Mouse (Mus musculus) embryo, embryonic 11 days (tissue): ENCODE results near the gene Ilf2.

Experiments
- DNase-seq: peaks from one replicate; pipeline ENCODE4 v3.0.0-alpha.2; 2015

Ilf2 gene

DNA sequence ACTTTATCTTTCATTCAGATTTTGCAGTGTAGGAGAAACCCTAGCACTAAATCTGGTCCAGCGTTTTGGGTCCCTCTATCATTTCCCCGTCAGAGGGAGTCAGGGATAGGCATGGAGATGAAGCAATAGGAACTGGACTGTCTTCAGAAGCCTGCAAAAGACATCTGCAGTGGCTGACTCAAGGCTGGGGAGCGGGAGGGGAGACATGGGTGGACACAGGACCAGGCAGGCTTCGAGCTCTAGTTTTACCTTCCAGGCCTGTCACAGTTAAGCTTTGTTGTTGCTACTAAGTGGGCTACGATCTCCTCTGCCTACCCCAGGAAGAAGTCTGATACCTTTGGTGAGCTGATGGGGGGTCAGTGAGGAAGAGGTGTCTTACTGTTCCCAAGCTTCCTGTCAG lies 36.4 kb downstream of the Ilf2 start:
- no peak for DNase-seq

GRCm38 (mm10) chr3:90512948-90513642 lies 37.2 kb downstream of the Ilf2 start:
- no peak for DNase-seq

DNA sequence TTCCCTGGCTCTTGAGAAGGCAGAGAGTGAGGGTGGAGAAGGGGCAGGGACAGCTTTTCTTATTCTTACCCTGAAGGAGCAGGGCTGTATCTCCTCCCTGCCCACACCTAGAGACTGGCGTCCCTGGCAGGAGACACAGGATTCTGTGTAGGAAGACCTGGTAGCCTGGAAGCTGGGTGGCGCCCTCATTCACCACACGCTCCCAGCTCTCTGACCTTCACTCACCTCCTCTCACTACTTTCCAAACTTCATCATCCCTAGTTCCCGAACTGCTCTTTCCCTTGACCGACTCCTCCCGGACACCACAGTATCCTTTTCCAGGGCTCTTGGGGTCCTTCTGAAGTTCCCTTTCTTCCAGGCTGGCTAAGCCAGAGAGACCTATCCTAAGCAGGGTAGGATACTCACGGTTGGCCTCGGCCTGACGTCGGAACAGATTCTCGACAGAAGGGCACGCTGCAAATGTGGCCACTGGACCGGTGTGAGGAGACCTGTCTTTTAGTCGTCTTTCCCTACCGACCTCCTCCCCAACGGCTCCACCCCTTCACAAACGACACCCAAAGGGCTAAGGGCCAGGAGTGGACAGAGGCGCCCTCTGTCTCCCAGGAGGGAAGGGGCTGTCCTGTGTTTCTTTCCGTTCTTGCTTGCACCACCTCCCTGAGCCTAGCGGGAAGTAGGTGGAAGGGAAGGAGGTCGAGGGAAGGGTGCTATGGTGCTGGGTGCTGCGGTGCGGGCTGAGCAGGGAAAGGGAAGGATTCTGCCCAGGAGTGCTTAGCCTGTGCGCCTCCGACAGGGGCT lies 38.1 kb downstream of the Ilf2 start, which contains the start of the genes S100a1 and S100a13:
Gene S100a1 (minus strand): TSS at position 597 of the 795 bp plus-strand sequence.
Gene S100a13 (plus strand): TSS at position 640 of the 795 bp plus-strand sequence.
- DNase-seq, result peak; percentile 37

DNA sequence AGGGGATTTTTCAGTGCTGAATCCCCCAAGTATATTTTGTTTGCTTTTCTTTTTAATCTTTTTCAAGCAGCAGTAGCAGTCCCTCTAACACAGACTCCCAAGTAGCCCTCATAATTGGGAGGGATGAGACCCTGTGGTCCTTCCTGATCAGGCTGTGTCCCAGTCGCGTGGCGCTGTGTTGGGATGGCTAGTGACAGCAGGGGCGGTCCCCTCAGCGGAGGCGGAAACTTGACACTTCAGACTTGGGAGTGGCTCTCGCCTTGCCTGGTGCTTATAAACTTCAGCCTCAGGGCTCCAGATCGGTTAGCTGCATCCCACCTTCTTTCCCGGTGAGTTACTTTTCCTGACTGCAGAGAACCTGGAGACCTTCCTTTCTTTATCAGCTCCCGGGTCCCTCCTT lies 38.8 kb downstream of the Ilf2 start:
- peak; percentile 84 for DNase-seq

- no peak for DNase-seq
These were observed 39.3 kb downstream of the Ilf2 start for GRCm38 (mm10) chr3:90515242-90515641.

- no peak for DNase-seq
These were observed 39.9 kb downstream of the Ilf2 start for GRCm38 (mm10) chr3:90515789-90516188.

DNA sequence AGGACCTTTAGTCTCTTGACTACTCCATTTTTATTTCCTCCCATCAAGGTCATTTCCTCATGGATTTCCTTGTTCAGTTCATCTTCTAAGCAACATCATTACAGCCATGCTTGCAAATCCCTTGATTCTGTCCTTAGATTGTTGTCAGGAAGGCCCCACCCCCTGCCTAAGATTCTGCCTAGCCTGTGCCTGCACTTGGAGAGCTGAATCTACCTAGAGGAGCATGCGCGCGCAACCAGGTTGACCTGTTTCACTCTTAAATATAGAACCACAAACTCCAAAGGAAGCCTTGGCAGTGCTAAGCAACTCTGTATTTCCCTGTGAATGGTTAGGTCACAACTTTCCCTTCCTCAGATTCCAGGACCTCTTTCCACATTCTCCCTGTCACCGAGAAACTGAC lies 41.8 kb downstream of the Ilf2 start:
- DNase-seq, result no peak

DNA sequence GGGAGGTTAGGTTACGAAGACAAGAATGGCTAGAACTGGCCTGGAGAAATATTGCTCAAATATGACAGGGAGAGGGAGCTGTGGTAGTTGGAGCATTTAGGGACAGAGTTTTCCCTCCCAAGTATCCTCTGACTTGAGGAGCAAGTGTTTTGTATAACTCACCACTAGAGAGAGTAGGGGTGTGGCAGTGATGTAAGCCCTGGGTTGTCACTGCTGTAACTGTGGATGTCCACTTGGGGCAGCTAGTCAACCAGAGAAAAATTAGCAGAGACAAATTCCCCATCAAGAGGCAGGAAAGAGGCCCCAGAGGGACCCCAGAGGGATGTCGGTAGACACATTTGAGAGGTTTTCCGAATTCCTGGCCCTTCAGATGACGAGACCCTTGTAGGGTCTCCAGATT lies 49.5 kb downstream of the Ilf2 start:
- DNase-seq, result peak; percentile 46

DNA sequence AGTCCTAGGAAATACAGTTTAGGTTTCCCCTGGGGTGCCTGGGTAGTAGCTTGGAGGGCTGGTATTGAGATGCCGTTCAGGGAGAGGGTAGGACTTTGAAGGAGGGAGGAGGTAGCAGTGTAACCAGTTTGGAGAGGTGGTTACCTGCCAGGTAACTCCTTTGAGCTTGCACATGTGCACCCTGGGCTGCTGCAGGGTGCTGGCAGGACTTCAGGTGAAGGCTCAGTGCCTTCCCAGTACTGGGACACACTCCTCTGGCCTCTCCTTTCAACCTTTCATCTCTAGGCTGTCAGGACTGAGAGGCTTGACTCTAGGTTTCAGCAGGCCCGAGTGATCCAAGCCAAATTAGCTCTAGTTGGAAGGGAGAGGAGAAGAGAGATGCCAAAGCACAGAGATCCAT lies 50.1 kb downstream of the Ilf2 start:
- DNase-seq, result no peak

DNA sequence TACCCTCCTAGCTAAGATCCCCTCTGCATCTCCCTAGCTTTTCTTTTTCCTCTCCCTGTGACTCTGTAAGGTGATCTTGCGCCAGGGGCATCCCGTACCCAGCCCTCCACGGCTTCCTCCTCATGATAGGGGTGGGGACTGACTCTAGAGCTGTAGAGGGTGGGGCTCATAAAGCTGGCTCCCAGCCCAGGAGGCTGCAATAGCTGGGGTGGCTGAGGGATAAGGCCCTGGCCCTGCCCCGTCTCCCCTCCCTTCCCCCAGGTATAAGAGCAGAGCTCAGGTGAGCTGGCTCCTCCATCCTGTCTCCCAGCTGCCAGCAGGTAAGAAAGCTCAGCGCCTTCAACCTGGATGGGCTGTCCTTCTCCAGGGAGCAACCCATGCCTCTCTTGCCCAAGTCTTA lies 50.7 kb downstream of the Ilf2 start, which contains the start of gene S100a14:
Gene S100a14 (plus strand): TSS at position 277 of the 400 bp plus-strand sequence.
- DNase-seq, result no peak

GRCm38 (mm10) chr3:90527291-90527873 lies 51.5 kb downstream of the Ilf2 start:
- DNase-seq, result no peak

- no peak for DNase-seq
These were observed 55.8 kb downstream of the Ilf2 start for GRCm38 (mm10) chr3:90531713-90532112.

GRCm38 (mm10) chr3:90535446-90535845 lies 59.5 kb downstream of the Ilf2 start:
- no peak for DNase-seq

- DNase-seq, result peak; percentile 18
These were observed 61.4 kb downstream of the Ilf2 start, which contains the start of gene S100a16 for GRCm38 (mm10) chr3:90537141-90537904. TSS of gene S100a16 (plus strand) at chr3:90537254.

- DNase-seq, result no peak
These were observed 62.0 kb downstream of the Ilf2 start for GRCm38 (mm10) chr3:90537905-90538296.
